Mouse (Mus musculus): ENCODE data around the gene Cep295.

GRCm38 (mm10) chr9:15395353-15395942 lies 37.9 kb upstream of the Cep295 start:
- TF ChIP-seq CTCF (IDR thresholded peaks at IDR 0.05; ENCODE audit: low read depth) (no peak), EP300 (IDR thresholded peaks at IDR 0.05; ENCODE audit: low read depth) (no peak)

Data from liver, embryonic 14.5 days (tissue).